Mouse (Mus musculus) right cerebral cortex, postnatal 14 days (tissue): ENCODE measurements around the gene Adamts17.

Experiments used
- DNase-seq: peaks from one replicate; pipeline ENCODE4 v3.0.0; 2022

The Adamts17 gene

GRCm38 (mm10) chr7:66935041-66935440 lies 95.5 kb downstream of the Adamts17 start:
- no peak for DNase-seq

DNA sequence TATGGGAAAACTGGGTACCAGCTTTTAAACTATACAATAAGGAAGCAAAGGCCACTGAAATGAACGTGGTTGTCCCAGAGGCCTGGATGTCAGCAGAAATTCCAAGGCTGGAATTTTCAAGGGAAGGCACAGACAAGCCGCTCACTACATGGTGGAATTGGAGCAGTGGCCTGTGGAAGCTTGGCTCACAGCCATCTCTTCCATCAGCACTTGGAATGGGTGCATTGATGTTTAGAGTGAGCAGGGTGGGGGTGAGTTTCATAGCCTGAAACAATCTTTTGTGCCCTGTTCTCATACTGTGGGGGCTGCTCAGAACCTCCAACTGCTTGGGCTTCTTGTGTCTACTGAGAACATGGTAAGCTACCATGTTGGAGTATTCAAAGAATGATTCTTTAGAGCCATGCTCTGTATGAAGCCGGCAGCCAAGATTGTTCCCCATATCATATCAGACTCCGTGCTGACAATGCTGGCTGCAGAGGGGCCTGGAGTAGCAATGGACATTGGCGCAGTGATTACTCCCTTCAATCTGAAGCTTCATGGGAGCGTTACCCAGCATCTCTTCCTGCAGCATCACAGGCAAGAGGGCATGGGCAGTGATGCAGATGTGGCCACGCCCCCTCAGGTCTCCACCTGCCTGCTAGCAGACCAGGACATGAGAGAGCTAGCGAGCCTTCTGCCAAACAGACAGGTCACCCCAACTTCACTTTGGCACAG lies 96.7 kb downstream of the Adamts17 start:
- no peak for DNase-seq

- no peak for DNase-seq
Measured at GRCm38 (mm10) chr7:66936911-66937310, 97.4 kb downstream of the Adamts17 start.

GRCm38 (mm10) chr7:66938988-66939783 lies 99.7 kb downstream of the Adamts17 start:
- DNase-seq, result no peak

DNA sequence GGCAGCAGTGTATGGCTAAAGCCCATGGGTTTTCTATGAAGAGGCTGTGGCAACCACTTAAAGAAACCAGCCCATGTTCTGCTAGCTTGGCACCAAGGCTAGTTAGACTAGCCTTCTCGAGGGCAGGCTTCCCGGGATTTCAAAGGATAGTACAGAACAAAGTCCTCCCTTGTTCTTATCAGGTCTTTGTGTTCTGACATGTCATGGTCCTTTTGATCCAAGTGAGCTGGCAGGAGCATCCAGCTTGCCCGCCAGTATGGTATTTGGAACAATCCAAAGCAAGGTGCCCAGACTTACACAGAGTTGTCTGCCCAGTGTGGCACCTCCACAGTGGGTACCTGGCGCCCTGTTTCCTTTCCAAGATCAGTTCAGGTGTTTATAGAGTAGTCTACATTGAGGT lies 101.2 kb downstream of the Adamts17 start:
- DNase-seq, result no peak

- DNase-seq, result no peak
Measured at GRCm38 (mm10) chr7:66949006-66949405, 109.5 kb downstream of the Adamts17 start.

DNA sequence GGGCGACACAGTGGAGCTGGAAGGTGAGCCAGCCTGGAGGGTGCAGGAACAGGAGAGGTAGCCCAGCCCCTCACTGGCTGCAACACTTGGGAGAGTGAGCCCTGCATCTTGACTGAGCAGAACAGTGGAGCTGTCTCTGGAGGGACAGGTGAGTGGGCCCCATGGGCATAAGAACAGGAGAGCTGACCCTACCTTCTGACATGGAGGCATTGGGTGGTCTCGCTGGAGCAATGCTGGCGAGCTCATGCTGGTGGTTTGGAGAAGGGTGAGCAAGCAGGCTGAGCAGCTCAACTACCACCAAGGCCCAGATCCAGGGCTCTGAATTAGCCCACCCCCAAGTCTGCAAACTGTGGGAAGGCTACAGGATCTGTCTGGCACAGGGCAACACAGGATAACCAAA lies 113.4 kb downstream of the Adamts17 start:
- no peak for DNase-seq

GRCm38 (mm10) chr7:66954073-66954472 lies 114.5 kb downstream of the Adamts17 start:
- DNase-seq, result no peak

DNA sequence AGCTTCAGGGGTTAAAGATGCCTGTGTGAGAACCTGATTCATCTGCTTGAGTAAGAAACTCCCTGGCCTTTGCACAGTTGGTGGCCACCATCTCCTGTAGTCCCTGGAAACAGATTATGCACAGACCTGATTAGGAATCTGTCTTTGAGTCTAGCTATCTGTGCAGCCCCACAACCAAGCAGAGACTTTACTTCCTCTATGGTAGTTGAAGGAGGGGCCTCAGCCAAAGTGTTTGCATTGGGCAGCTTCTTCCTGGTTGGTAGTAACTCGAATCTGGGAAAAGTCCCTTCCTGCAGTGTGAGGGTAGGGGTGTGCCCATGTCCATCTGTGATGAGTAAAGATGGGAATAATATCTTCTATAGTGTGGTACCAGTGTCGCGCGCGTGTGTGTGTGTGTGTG lies 115.2 kb downstream of the Adamts17 start:
- DNase-seq, result no peak

GRCm38 (mm10) chr7:66955455-66955919 lies 116.0 kb downstream of the Adamts17 start:
- DNase-seq, result no peak

DNA sequence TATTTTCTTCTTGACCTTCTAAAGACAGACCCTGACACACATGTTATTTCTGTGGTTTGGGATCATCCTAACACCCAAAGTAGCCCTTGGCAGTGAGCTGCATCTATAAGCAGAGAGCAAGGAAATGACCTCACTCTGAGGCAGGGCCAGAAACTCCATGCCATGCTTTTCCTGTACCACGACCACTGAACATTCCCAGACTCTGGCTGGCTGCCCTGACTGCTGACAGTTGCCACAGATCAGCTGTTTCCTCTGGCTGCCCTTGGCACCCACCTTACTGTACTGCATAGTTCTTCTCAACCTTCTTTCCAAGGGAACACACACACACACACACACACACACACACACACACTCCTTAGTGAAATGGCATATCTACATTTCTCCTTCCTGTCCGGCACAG lies 116.4 kb downstream of the Adamts17 start:
- peak; percentile 24 for DNase-seq

- no peak for DNase-seq
Measured at GRCm38 (mm10) chr7:66957764-66958163, 118.2 kb downstream of the Adamts17 start.

DNA sequence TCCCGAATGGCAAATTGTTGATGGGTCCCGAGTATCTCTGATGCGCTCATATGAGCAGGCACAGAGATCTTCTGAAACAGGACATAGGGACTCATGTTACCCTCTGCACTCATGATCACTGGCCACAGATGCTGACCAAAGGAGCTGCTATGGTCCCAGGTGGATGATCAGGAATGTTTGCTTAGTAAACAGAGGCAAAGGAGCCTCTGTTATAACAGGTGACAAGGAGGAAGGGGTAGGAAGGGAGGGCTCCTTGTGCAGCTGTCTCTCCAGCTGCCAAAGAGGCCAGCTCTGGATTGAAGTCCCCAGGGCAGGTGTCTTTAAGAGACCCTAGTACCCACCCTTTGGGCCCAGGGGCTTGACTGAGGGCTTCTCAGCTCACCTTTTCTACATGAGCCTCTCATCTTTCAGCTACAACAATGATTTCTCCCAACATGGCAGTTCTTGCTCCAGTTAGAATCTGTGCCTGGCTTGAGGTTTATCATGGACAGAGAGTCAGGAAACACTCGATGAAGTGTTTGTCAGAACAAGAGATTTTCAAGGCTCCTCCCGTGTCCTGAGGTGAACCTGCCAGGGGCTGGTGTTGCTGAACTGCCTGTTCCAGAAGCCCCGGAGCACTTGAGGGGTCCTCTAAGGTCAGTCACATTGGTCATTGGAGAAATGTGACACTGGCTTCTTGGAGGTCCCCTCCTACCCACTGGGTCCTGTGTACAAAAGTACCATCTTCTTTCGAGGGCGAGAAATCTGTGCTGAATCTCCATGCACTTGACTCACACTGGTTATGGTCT lies 120.9 kb downstream of the Adamts17 start:
- DNase-seq, result no peak

DNA sequence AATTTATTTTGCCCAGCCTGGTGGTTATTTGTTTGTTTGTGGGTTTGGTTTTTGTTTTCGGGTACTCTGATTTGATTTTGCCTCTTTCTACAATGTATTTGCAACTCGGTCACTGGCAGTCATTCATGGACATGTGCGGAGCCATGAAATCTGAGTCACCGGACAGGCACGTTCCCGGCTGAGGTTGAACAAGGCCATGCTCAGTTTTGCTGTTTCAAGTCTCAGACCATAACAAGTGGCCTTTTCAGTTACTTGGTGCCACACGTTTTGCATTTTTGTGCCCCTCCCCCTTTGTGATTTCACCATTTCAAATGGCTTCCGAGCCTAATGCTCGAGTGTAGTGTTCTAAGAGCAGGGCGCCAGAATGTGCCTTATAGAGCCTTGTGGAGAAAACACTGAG lies 123.2 kb downstream of the Adamts17 start:
- DNase-seq, result no peak

GRCm38 (mm10) chr7:66963541-66963940 lies 124.0 kb downstream of the Adamts17 start:
- DNase-seq, result no peak

DNA sequence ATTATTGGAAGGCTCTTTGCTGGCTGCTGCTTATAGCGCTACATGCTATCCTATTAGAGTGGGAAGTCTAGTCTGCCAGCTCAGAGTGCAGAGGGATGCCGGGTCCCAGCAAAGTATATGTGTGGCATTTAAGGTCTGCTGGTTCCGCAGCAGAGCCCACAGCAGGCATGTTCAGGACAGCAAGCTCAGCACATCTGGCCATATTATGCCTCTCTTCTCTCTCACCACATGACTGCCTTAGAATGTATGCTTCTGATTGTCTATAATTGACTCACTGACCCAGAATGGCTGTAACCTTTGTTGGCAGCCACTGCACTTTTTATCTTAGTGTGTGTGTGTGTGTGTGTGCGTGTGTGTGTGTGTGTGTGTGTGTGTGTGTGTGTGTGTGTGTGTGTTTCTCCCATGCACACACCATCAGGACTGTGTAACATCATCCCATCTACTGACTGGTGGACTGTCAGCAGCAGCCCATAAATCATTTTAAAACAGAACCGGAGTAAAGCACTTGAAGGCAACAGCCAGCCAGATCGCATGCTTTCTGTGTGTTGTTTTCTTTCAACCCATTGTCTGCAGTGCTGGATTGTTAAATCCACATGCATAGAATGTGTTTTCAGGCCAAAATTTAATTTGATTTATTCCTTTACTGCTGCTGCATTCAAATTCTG lies 127.1 kb downstream of the Adamts17 start:
- no peak for DNase-seq

GRCm38 (mm10) chr7:66967206-66967919 lies 127.8 kb downstream of the Adamts17 start:
- no peak for DNase-seq

- no peak for DNase-seq
Measured at GRCm38 (mm10) chr7:66968661-66969060, 129.1 kb downstream of the Adamts17 start.

GRCm38 (mm10) chr7:66969199-66969598 lies 129.7 kb downstream of the Adamts17 start:
- no peak for DNase-seq

DNA sequence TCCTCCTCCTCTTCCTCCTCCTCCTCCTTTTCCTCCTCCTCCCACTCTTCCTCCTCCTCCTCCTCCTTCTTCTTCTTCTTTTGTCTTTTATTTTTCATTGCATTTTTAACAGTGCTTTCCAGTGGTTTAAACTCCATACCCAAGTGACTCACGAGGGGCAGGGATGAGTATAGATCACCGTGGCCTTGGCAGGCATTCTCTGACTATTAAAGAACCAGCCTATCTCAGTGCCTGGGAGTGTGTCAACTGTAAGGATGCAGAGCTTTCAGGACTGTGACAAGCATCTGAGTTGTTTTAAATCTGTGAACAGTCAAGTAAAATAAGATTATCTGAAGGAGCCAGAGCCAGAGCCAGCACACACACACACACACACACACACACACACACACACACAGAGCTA lies 130.7 kb downstream of the Adamts17 start:
- no peak for DNase-seq

GRCm38 (mm10) chr7:66970974-66971373 lies 131.4 kb downstream of the Adamts17 start:
- DNase-seq, result no peak

DNA sequence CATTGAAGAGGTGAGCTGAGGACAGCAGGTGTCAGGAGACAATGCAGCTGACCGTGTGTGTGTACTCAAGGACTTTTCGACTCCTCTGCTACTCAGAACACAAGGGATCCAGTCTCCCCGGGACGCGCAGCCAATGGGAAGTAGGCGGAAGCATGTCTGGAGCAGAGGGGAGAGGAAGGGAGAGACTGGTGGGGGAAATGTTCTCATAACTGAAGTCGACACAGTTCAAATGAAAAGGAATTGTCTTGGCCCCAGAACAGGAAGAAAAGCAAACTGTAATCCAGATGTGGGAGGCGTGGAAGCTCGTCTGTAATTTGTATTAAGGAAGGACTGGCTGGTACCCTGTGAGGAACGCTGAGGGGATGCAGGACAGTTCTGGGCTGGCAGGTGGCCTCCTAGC lies 135.3 kb downstream of the Adamts17 start:
- no peak for DNase-seq
